8 mouse cellular contexts compared by ENCODE assay signal in the genomic region with DNA sequence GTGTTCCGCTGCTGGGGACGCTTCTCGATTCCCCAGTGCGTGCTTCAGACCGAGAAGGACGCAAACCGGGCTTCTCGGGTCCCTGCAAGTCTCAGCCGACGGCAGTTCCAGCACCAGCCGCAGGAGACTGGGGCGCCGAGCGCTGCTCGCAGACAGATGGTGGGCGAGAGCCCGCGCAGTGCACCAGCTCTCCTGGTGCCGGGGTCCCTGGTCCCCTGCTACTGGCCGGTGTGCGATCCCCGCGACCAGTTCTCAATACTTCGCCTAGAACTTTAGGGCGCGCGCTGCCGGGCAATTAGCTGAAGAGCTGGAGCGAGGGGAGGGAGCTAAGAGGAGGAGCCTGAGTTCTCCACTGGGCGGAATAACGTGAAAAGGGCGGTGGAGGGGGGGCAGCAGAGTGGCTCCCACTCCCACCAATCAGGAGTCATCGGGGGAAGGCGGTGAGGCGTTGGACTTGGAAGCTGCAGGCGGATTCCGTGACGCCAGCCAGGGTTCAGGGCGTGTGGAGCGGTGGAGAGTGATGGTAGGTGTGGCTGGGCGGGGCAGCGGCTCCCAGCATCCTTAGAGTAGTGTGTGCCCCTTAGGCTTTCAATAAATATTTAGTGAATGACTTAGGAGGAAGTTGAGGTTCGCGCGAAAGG. TPM values are rescaled to one million over a fixed set of nuclear protein-coding genes. Genes with fewer than 3 reads are reported as not detected.
DNase-seq lines count a peak whose midpoint lies in the region; ATAC-seq lines count a peak whose summit lies in the region.

TSS of gene Osbpl3 (minus strand) at position 373 of the 641 bp plus-strand sequence.

- peak within 1 kb of the TSS; percentile 91 for H3K4me2 ChIP-seq in hindbrain, embryonic 15.5 days

- peak; percentile 94 for ATAC-seq in hindbrain, embryonic 15.5 days (ENCODE audit: low FRiP score, low read depth)

- DNase-seq in R1 (ENCODE audit: low read depth, low spot score), result peak; percentile 98
- peak; percentile 78 to 85 for DNase-seq in cerebellum, postnatal 36 days
- peak; percentile 83 to 87 for DNase-seq in frontal cortex, postnatal 36 days (ENCODE audit: low spot score in 2 of 2)
- peak; percentile 73 for DNase-seq in left cerebral cortex, adult 11 months (ENCODE audit: low spot score)
- DNase-seq in lung, postnatal 4 days, result peak; percentile 85 to 91
- DNase-seq in retina, postnatal 7 days (ENCODE audit: low read depth, low spot score), result peak; percentile 79
- DNase-seq in urinary bladder, adult 2 months (ENCODE audit: low spot score), result peak; percentile 84

- H3K27ac ChIP-seq in hindbrain, embryonic 15.5 days (replicated peaks), result peak within 1 kb of the TSS; percentile 67

- no peaks in the 10 kb centered on the region for H3K27me3 ChIP-seq in hindbrain, embryonic 15.5 days

- WGBS in hindbrain, embryonic 15.5 days, result under 1% methylated on average over 45 of the region's 45 CpGs

- H3K4me3 ChIP-seq in hindbrain, embryonic 15.5 days, result peak within 1 kb of the TSS; percentile 75

- H3K4me1 ChIP-seq in hindbrain, embryonic 15.5 days (replicated peaks), result peaks cover 21% of the 10 kb centered on the region

- H3K9ac ChIP-seq in hindbrain, embryonic 15.5 days, result peak within 1 kb of the TSS; percentile 62

- no peaks in the 10 kb centered on the region for H3K36me3 ChIP-seq in hindbrain, embryonic 15.5 days

- H3K9me3 ChIP-seq in hindbrain, embryonic 15.5 days, result no peaks in the 10 kb centered on the region

RNA-seq across cellular contexts. Expression of gene Osbpl3, which starts in this region (rescaled TPM):
- polyA plus RNA-seq in hindbrain, embryonic 15.5 days (2015; fragmentation: Nextera tagmentation; extraction: Ambion mirVana), result 4.1 and 4.9 TPM in 2 replicates
- 54.8 and 61.4 TPM in 2 replicates for polyA plus RNA-seq in urinary bladder, adult 2 months (2012; rRNA removed)

Comparison
In these comparisons a context has a peak if more than half of its experiments do, and no peak if none do; other contexts are left out.
1. Peak in every context shown above with its lines: DNase-seq, ATAC-seq, H3K4me3 ChIP-seq and H3K27ac ChIP-seq.